Mouse (Mus musculus) adrenal gland, adult 2 months (tissue): ENCODE measurements around the gene Adam1a. TPM values are rescaled to one million over a fixed set of nuclear protein-coding genes. Genes with fewer than 3 reads are reported as not detected.
"Not testable (repeated sequence)": the region's sequence is repeated elsewhere in the genome, so short reads cannot be mapped to it uniquely, and the experiment has no call there.

Experiments
- DNase-seq: peaks from one replicate; pipeline ENCODE4 v3.0.0; 2021
- polyA plus RNA-seq: library from polyadenylated mRNA; depleted of rRNA; stranded (reverse); fragments of >200 nt; gene quantifications from 2 replicates; pipeline ENCODE4 v1.2.3, GENCODE M21; 2012
- total RNA-seq, 2 experiments: library from RNA; stranded (reverse); gene quantifications; 2 replicates each; pipeline ENCODE4 v1.2.3; 2021

Gene Adam1a
- total and polyA plus RNA-seq, 3 experiments = 3.5 to 4.6 (median 4.2) TPM

DNA sequence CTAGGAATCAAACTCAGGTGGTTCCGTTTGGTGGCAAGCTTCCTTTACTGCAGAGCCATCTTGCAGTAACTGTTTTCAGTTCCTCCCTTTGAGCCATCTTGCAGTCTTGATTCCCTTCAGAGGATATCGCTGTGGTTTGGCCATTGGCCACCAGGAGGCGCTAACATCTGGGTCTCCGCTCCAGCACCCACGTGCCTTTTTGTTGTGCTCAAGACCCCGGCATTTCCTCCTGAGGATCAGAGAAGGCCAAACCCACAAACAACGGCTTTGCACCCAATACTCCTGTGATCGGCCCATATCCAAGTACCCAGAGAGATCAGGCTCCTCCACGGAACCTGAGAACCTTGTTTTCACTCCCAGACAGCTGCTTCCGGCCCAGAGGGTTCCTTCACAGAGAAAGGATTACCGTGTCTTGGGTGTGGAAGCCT, 19.2 kb upstream of the Adam1a start:
- peak; percentile 88 for DNase-seq

- DNase-seq = no peak
Observed at GRCm38 (mm10) chr5:121562436-121562835, 17.2 kb upstream of the Adam1a start.

DNA sequence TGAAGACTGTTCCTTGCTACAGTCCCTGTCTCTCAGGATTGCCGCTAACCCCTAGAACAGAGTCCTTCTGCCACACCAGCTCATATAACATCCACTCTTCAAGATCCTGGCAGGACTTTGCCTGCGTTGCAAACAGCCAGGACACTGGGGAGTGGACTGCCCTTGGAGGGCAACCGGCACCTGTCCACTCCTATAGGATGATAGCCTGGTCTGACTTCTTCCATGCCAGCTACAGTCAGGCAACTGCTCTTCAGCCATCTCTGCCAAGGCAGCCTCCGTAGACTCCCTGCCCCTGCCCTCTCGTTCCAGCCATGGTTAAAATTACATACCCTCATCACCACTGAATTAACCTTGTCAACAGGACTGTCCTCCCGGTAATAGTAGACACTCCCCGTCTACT, 3.9 kb upstream of the Adam1a start:
- DNase-seq = no peak

- DNase-seq = no peak
Observed at GRCm38 (mm10) chr5:121547084-121547483, 1.8 kb upstream of the Adam1a start.

DNA sequence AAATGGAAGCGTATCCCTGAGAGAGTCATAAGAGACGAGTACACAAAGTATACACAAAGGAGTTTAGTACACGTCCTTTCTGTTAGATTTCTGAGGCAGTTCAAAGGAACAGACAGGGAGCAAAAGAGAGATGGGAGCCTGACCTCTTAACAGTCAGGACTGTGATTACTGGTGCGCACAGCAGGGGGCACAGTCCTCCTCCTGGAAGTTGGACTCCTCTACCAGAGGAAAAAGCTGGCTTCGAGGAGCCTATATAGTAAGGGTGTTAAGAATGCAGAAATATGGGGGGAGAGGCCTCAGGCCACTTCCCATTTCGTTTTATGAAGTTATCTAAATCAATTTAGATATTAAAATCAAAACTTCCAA, 1.2 kb upstream of the Adam1a start:
- peak; percentile 49 for DNase-seq

DNA sequence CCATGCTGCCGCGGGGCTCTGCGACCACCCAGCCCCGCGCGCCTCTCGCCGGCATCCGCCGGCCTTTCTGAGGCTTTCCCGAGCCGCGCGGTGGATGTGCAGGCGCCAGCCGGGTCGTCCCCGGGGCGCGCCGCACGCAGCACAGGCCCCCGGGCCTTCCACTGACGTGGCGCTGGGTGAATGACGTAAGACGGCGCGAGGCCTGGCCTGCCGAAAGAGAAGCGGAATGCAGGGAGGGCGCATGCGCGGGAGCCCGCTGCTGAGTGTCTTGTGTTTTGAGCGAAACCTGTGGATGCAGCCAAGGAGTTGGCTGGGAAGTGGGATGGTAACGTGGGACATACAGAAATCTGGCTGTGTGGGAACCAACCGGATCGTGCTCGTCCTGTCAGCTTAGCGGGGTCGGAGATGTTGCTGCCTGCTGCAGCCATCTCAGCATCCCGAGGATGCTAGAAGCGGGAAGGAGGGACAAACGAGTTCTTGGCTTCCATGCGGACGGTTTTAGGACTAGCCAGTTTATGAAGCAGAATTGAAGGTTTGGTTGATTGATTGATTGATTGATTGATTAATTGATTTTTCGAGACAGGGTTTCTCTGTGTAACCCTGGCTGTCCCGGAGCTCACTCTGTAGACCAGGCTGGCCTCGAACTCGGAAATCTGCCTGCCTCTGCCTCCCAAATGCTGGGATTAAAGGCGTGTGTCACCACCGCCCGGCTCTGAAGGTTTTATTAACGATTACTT, 679 bp upstream of the Adam1a start, which contains the start of gene Mapkapk5:
Gene Mapkapk5 (minus strand): TSS at position 113 of the 737 bp plus-strand sequence.
- peak; percentile 97 for DNase-seq

GRCm38 (mm10) chr5:121543370-121543769, 1.9 kb downstream of the Adam1a start:
- DNase-seq = no peak

DNA sequence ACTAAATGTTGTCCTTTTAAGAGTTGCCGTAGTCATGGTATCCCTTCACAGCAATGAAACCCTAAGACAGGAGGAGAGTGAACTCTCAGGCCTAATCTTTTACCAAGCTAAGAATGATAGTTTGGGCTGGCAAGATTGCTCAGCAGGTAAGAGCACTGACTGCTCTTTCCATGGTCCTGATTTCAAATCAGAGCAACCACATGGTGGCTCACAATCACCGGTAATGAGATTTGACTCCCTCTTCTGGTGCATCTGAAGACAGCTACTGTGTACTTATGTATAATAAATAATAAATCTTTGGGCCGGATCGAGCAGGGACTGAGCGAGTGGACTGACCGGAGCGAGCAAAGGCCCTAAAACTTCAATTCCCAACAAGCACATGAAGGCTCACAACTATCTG, 4.0 kb downstream of the Adam1a start:
- no peak for DNase-seq

DNA sequence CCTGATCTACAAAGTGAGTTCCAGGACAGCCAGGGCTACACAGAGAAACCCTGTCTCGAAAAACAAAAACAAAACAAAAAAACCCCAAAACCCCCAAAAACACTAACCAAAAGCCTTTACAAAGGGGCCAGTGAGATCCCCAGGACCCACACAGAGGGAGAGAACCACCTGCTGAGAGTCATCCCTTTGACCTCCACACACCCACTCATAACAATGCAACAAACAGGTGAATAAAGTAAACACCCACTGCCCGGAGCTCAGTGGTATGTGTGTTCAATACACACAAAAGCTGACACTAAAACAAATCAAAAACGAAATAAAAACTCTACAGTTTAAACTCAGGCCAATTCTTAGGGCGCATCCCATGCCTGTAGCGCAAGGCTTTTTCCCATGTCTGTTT, 5.2 kb downstream of the Adam1a start:
- no peak for DNase-seq

DNA sequence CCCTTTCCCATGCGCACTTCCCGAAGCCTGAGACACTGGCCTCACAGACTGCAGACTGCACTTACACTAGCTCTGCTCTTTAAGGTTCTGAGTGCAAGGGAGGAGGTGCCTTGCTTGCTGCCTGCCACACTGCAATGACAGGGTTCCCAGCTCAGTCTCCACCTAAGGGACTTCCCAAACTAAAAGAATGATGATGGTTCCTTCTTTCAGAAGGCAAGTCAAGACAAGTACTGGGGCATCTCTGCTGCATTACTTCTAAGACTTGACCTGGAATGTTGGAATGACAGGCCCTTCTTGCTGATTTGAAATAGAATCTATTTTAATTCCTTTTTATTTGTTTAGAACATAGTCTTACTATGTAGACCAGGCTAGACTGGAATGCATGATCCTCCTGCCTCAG, 7.7 kb downstream of the Adam1a start:
- DNase-seq = no peak

DNA sequence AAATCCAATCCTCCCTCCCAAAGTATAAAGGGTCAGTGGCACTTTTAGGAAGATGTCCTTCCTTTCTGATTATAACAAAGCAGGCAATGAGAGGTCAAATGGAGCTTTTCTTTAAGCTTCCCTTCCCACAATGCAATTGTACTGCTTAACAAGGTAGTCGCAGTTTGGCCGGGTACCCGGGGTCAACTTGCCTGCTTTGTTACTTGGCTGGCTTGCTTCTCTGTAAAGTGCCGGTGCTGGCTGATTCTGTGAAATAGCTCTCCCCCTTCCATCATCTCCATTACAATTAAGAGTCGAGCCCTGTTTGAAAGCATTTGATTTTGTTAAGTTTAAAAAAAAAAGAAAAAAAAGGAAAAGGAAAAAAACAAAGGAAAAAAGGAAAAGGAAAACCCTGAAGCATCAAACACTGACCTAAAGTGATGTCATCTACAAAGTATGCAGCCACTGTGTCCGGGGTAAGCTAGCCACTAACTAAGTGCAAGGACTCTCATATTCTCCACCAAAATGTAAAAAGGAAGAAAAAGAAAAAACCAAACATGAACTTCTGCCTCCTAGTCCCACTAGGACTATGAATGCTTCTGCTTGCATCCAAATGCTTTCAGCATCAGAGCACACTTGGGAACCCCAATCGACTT, 8.2 kb downstream of the Adam1a start:
- no peak for DNase-seq

DNA sequence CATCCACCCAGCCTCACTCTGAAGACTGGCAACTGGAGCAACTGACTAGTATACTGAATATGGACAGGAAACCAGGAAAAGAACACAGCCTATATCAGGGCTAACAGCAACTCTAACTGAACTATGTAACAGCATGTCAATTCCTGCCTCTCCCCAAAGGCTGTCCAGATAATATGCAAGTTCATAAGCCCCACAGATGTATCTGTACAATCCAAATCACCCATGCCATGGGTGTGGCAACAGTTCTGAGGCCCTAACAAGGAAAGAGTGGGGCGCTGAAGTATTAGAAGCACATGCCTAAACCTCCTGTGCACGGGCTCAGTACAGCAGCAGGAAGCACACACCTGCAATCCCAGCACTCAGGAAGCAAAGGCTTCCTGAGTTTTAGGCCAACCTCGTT, 10.2 kb downstream of the Adam1a start:
- no peak for DNase-seq

DNA sequence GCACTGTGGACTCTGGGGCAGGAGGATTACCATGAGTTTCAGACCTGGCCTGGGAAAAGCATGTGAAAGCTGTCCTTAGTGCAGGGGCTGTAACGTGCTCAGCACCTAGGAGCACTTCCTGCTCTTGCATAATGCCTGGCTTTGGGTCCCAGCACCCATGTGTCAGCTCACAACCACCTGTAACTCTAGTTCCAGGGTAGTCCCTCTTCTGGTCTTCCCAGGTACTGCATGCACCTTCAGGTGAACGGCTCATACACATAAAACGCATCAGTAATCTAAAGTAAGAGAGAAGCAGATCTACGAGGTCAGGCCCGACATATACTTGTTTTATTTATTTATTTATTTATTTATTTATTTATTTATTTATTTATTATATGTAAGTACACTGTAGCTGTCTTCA, 10.8 kb downstream of the Adam1a start:
- no peak for DNase-seq

- peak; percentile 67 for DNase-seq
Observed at GRCm38 (mm10) chr5:121526961-121527360, 18.3 kb downstream of the Adam1a start.

- peak; percentile 66 for DNase-seq
Observed at GRCm38 (mm10) chr5:121526526-121526925, 18.8 kb downstream of the Adam1a start.

- DNase-seq = peak; percentile 52
Observed at GRCm38 (mm10) chr5:121525774-121526450, 19.4 kb downstream of the Adam1a start.

DNA sequence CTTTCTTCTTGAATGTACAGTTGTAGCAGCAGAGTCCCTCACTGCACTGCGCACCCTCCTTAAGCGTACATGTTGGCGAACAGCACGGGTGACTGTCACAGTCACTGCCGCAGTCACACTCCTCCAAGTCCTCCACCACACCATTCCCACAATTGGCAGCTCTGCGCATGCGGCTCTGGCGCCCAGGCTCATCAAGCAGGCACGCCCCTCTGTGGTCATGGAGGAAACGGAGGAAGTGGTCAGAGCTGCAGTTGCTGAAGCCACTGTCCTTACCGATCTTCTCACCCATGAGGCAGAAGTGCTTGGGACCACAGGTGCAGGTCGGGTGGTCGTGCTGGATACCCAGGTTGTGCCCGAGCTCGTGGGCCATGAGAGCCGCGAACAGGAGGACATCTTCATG, 25.5 kb downstream of the Adam1a start:
- not testable (repeated sequence) for DNase-seq

- DNase-seq = no peak
Observed at GRCm38 (mm10) chr5:121518983-121519382, 26.3 kb downstream of the Adam1a start.

DNA sequence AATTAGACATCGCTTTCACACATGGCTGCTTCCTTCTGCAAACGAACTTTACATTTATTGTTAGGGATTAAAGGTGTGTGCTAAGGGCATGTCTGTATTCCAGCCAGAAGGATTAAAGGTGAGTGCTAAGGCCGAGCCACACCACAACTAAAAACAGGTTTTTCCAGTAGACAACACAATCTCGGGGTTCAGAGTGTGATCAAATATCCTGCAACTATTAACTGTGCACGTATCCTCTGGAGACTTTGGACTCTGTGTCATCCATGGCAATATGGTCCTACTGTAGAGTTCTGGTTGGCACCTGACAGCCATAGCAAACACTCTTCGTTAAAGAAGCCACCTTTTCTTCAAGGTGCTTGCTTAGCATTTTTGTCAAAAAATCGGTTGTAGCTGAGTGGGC, 35.3 kb downstream of the Adam1a start:
- no peak for DNase-seq

DNA sequence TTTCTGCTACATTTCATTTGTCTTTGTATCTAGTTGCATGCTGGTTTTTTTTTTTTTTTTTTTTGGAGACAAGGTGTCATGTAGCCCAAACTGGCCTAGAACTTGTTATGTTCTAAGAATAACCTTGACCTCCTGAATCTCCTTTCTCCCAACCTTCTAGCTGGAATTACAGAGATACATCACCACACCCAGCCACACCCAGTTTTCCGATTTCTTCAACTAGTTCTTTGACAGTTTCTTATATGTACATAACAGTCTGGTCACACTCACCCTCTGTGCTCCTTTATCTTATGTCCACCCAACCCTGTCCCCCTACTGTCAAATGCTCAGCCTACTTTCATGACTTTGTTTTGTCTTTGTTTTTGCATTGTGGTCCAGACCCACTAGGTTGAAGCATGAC, 38.4 kb downstream of the Adam1a start:
- DNase-seq = no peak

DNA sequence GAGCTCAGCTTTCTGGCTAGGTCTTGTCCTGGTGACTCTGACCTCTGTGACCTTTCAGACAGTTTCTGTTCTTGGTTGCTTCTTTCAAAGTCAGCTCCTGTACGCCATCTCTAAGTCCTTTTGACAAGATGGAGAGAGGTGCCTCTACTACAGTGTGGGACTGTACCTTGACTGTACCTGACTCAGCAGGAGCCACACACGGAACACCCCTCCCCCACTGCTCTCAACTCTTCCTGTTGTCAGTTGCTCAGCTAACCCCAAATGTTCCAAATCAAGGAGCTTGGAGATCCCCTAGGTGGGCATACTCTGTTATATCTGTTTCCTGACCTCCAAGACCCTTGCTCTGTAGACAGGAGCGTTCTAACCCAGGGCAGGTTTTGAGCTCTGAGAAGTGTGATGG, 42.1 kb downstream of the Adam1a start, which contains the start of gene Adam1b:
Gene Adam1b (minus strand): TSS at position 205 of the 400 bp plus-strand sequence.
- no peak for DNase-seq

DNA sequence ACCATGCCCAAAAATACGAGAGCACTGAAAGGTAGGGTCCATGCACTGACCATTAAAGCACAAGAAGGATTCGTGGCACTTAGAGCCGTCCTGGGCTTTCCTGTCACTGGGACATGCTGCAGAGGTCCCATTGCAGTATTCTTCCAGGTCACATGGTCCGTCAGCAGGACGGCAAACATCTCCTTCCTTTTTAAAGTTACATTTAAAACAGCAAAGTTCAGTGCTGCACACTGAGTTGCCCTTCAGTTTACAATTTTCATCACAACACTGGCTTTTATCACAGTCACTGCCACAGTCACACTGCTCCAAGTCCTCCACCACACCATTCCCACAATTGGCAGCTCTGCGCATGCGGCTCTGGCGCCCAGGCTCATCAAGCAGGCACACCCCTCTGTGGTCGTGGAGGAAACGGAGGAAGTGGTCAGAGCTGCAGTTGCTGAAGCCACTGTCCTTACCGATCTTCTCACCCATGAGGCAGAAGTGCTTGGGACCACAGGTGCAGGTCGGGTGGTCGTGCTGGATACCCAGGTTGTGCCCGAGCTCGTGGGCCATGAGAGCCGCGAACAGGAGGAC, 43.8 kb downstream of the Adam1a start:
- not testable (repeated sequence) for DNase-seq

GRCm38 (mm10) chr5:121500719-121501118, 44.6 kb downstream of the Adam1a start:
- no peak for DNase-seq
